Mouse (Mus musculus): ENCODE results near the gene Ogfod3. TPM values are rescaled to one million over a fixed set of nuclear protein-coding genes. Genes with fewer than 3 reads are reported as not detected.

Gene Ogfod3
- total RNA-seq, 2 experiments from 2014 or later: 8.2 TPM

GRCm38 (mm10) chr11:121200781-121201180 is 3.7 kb downstream of the Ogfod3 start:
- DNase-seq (ENCODE audit: low spot score in 2 of 2): no peak

GRCm38 (mm10) chr11:121199851-121200250 is 4.7 kb downstream of the Ogfod3 start:
- DNase-seq (ENCODE audit: low spot score in 2 of 2): no peak

GRCm38 (mm10) chr11:121198622-121199021 is 5.9 kb downstream of the Ogfod3 start:
- DNase-seq (ENCODE audit: low spot score in 2 of 2): no peak

GRCm38 (mm10) chr11:121193415-121193814 is 11.1 kb downstream of the Ogfod3 start:
- no peak for DNase-seq (ENCODE audit: low spot score in 2 of 2)

GRCm38 (mm10) chr11:121192742-121193141 is 11.8 kb downstream of the Ogfod3 start:
- no peak for DNase-seq (ENCODE audit: low spot score in 2 of 2)

- no peak for DNase-seq (ENCODE audit: low spot score in 2 of 2)
These were observed 14.8 kb downstream of the Ogfod3 start for GRCm38 (mm10) chr11:121189681-121190080.

- peak; percentile 51 to 60 for DNase-seq (ENCODE audit: low spot score in 2 of 2)
These were observed 27.9 kb downstream of the Ogfod3 start for GRCm38 (mm10) chr11:121176285-121177270.

- DNase-seq (ENCODE audit: low spot score in 2 of 2): no peak
These were observed 30.3 kb downstream of the Ogfod3 start for GRCm38 (mm10) chr11:121174234-121174633.

GRCm38 (mm10) chr11:121173203-121173602 is 31.3 kb downstream of the Ogfod3 start:
- DNase-seq (ENCODE audit: low spot score in 2 of 2): no peak

GRCm38 (mm10) chr11:121163751-121164150 is 40.8 kb downstream of the Ogfod3 start:
- no peak for DNase-seq (ENCODE audit: low spot score in 2 of 2)

- no peak for DNase-seq (ENCODE audit: low spot score in 2 of 2)
These were observed 43.7 kb downstream of the Ogfod3 start for GRCm38 (mm10) chr11:121160636-121161346.

GRCm38 (mm10) chr11:121159971-121160370 is 44.5 kb downstream of the Ogfod3 start, which contains the start of gene Uts2r:
Gene Uts2r, plus strand, starts transcription at chr11:121160271.
- DNase-seq (ENCODE audit: low spot score in 2 of 2): no peak

- no peak for DNase-seq (ENCODE audit: low spot score in 2 of 2)
These were observed 48.1 kb downstream of the Ogfod3 start for GRCm38 (mm10) chr11:121156411-121156891.

GRCm38 (mm10) chr11:121154203-121154602 is 50.3 kb downstream of the Ogfod3 start:
- DNase-seq (ENCODE audit: low spot score in 2 of 2): no peak

- no peak for DNase-seq (ENCODE audit: low spot score in 2 of 2)
These were observed 56.3 kb downstream of the Ogfod3 start for GRCm38 (mm10) chr11:121148193-121148592.

GRCm38 (mm10) chr11:121145865-121146264 is 58.6 kb downstream of the Ogfod3 start, which contains the start of gene Tex19.1:
Gene Tex19.1, plus strand, starts transcription at chr11:121146143.
- no peak for DNase-seq (ENCODE audit: low spot score in 2 of 2)

GRCm38 (mm10) chr11:121143325-121144015 is 61.0 kb downstream of the Ogfod3 start:
- DNase-seq (ENCODE audit: low spot score in 2 of 2): no peak

GRCm38 (mm10) chr11:121138732-121139131 is 65.8 kb downstream of the Ogfod3 start:
- DNase-seq (ENCODE audit: low spot score in 2 of 2): no peak

- no peak for DNase-seq (ENCODE audit: low spot score in 2 of 2)
These were observed 66.8 kb downstream of the Ogfod3 start for GRCm38 (mm10) chr11:121137682-121138081.

- no peak for DNase-seq (ENCODE audit: low spot score in 2 of 2)
These were observed 69.9 kb downstream of the Ogfod3 start for GRCm38 (mm10) chr11:121134600-121134999.

- no peak for DNase-seq (ENCODE audit: low spot score in 2 of 2)
These were observed 74.9 kb downstream of the Ogfod3 start for GRCm38 (mm10) chr11:121129616-121130015.

Data from left cerebral cortex, adult 18-20 months (tissue).